Mouse (Mus musculus) liver, embryonic 15.5 days (tissue): ENCODE results near the gene Nup98. TPM values are rescaled to one million over a fixed set of nuclear protein-coding genes. Genes with fewer than 3 reads are reported as not detected.

Experiments
- ATAC-seq: fragments of 200-750 bp; cut with Nextera tagmentation; 2 replicates; pipeline ENCODE4 v1.8.0; 2017; ENCODE audit warnings: moderate number of reproducible peaks, mild to moderate bottlenecking, moderate library complexity; ENCODE audit not compliant: insufficient read depth
- H3K27ac ChIP-seq: fragments of 300-500 bp; sonication (generic); replicated peaks from 2 replicates; pipeline ENCODE4 v1.5.1; 2015; ENCODE audit warnings: mild to moderate bottlenecking, inconsistent platforms
- H3K27me3 ChIP-seq: fragments of 300-500 bp; sonication (generic); 2 replicates; pipeline ENCODE4 v1.6.1; 2015; ENCODE audit warnings: mild to moderate bottlenecking, inconsistent platforms
- H3K36me3 ChIP-seq: fragments of 300-500 bp; sonication (generic); replicated peaks from 2 replicates; pipeline ENCODE4 v1.6.1; 2015; ENCODE audit warnings: moderate library complexity, mild to moderate bottlenecking, inconsistent platforms
- H3K4me1 ChIP-seq: fragments of 300-500 bp; sonication (generic); replicated peaks from 2 replicates; pipeline ENCODE4 v1.6.1; 2015; ENCODE audit warnings: inconsistent platforms
- H3K4me2 ChIP-seq: fragments of 300-500 bp; sonication (generic); 2 replicates; pipeline ENCODE4 v1.6.1; 2015; ENCODE audit warnings: moderate library complexity, mild to moderate bottlenecking, inconsistent platforms
- H3K4me3 ChIP-seq: fragments of 300-500 bp; sonication (generic); replicated peaks from 2 replicates; pipeline ENCODE4 v1.5.1; 2015; ENCODE audit warnings: mild to moderate bottlenecking, inconsistent platforms
- H3K9ac ChIP-seq: fragments of 300-500 bp; sonication (generic); 2 replicates; pipeline ENCODE4 v1.6.1; 2015; ENCODE audit warnings: moderate library complexity, mild to moderate bottlenecking, inconsistent platforms
- H3K9me3 ChIP-seq: fragments of 300-500 bp; sonication (generic); replicated peaks from 2 replicates; pipeline ENCODE4 v1.6.1; 2016; ENCODE audit warnings: inconsistent platforms
- WGBS: fragments of 180-500 bp; shearing (Covaris S2); methylation state at CpG from one replicate; pipeline ENCODE4 v1.1.7; 2015; ENCODE audit warnings: mixed read lengths; ENCODE audit not compliant: insufficient replicate concordance; 5-methylcytosine and 5-hydroxymethylcytosine counted together
- polyA plus RNA-seq: library from polyadenylated mRNA; unstranded; fragments of >200 nt; fragmentation: Nextera tagmentation; extraction: Ambion mirVana; gene quantifications from 2 replicates; pipeline ENCODE4 v1.2.1, GENCODE M21; 2015

The Nup98 gene
- polyA plus RNA-seq, 1 experiment from 2014 or later: 13.4 TPM

DNA sequence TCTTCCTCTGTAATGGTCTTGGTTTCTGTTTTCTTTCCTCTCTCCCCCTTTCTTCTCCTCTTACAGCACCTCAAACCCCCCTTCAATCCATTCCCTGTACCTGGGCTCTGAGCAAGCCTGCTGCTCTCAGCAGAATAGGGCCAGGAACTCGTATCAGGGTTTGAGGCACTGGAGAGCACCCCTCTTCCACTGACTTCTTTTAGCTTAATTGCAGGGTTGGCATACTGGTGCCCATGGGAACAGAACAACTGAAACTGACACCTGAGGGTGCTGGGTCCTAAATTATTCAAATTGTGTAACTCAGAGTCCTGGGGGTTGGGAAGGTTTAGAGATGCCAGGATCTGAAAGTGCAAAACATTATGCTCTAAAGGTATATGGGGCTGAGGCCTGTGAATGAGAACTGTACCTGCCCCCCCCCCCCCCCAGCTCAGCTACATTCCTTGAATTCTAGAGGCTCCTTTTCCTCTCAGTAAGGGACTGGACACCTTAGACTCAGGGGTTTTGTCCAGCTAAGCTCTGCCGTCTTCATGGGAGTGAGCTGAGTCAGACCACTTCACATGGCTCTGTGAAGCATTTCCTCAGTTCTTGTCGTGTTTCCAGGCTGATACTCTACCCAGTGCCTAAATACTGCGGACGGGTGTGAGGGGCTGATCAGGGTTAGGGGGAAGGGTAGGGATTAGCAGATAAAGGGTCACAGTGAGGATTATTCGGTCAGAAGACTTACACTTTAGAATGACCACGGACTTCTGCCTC, 93.2 kb downstream of the Nup98 start, which contains the start of gene Chrna10:
Chrna10 (minus strand) TSS at position 250 of the 753 bp plus-strand sequence.
- H3K4me3 ChIP-seq: no peak within 1 kb of the TSS
- H3K27ac ChIP-seq: no peak within 1 kb of the TSS
- H3K36me3 ChIP-seq: peaks cover 37% of the 10 kb centered on the region
- no peaks in the 10 kb centered on the region for H3K9me3 ChIP-seq
- 43% methylated on average over 7 of the region's 7 CpGs for WGBS
- no peak within 1 kb of the TSS for H3K4me2 ChIP-seq
- ATAC-seq: no peak
- no peaks in the 10 kb centered on the region for H3K4me1 ChIP-seq
- no peak within 1 kb of the TSS for H3K9ac ChIP-seq
- no peaks in the 10 kb centered on the region for H3K27me3 ChIP-seq

DNA sequence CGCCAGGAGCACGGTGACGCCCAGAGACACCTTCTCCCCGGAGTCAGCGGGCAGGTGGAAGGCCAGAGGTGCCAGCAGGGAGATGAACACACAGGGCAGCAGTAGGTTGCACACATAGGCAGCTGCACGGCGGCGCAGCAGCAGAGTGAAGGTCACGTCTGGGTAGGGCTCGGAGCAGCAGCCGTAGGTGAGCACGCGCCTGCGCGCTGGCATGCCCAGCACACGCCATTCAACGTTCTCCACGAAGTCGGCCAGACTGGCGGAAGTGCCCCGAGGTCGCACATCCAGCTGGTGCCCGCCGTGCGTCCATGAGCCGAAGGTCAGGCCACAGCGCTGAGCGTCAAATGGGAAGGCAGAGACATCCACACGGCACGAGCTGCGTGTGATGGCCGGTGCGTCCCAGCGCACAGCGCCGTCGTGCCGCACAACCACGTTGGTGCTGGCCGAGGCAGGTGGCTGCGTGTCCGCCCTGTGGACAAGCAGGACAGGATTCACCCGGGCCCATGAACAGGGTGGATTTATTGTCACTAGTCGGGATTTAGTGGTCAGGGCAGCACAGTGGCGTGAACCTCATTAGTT, 96.7 kb downstream of the Nup98 start:
- WGBS: 68% methylated on average over 45 of the region's 45 CpGs
- no peaks in the 10 kb centered on the region for H3K27me3 ChIP-seq
- H3K9ac ChIP-seq: no peak overlapping the region
- H3K4me2 ChIP-seq: no peak overlapping the region
- ATAC-seq: no peak
- no peak overlapping the region for H3K27ac ChIP-seq
- no peaks in the 10 kb centered on the region for H3K4me1 ChIP-seq
- H3K36me3 ChIP-seq: 0 out of 2 replicates have a peak, but pooled peaks cover 2% of the 10 kb centered on the region
- no peaks in the 10 kb centered on the region for H3K9me3 ChIP-seq
- H3K4me3 ChIP-seq: no peak overlapping the region

DNA sequence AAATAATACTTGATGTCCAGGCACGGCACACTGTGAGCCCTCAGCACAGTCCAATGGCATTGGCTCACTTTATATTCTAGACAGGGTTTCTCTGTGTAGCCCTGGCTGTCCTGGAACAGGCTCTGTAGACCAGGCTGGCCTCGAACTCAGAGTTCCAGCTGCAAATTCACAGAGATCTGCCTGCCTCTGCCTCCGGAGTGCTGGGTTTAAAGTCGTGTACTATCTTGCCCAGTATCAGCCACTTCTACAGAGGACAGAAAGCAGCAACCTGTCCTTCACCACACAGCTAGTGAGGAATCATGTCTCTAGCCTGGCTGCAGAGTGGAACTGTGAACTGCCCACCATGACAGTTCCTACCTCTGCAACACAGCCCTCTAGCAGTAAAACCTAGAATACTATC, 100.2 kb downstream of the Nup98 start:
- Histone ChIP-seq H3K4me2 (no peak overlapping the region), H3K4me1 (peaks cover 6% of the 10 kb centered on the region; the same call in 1 of the 2 replicates), H3K36me3 (no peaks in the 10 kb centered on the region), H3K27ac (no peak overlapping the region), H3K4me3 (no peak overlapping the region), H3K9ac (no peak overlapping the region), H3K9me3 (no peaks in the 10 kb centered on the region), H3K27me3 (0 out of 2 replicates have a peak, but pooled peaks cover 6% of the 10 kb centered on the region)
- ATAC-seq: no peak
- 52% methylated on average over 4 of the region's 4 CpGs for WGBS

DNA sequence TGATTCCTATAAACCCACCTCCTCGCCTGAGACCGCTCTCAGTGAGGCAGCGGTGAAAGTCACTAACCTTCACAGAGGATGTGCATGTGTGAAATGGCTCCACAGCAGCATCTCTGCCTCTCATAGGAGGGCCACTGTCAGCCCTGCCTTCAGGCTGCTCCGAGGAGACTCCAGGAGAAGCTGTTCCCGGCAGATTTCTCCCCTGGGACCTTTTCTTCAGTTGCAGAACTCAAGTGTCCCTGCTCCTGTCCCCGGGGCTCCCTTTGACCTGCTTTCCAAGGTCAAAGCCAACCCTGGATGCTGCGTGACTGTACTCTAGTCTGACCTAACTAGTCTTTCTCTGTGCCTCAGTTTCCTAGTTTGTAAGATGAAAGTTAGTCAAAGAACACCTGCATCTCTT, 100.8 kb downstream of the Nup98 start, which contains the start of gene Art5:
Art5 (minus strand) TSS at position 319 of the 400 bp plus-strand sequence.
- Histone ChIP-seq H3K9ac (no peak within 1 kb of the TSS), H3K36me3 (no peaks in the 10 kb centered on the region), H3K27ac (no peak within 1 kb of the TSS), H3K4me1 (peaks cover 9% of the 10 kb centered on the region), H3K27me3 (0 out of 2 replicates have a peak, but pooled peaks cover 6% of the 10 kb centered on the region), H3K4me2 (no peak within 1 kb of the TSS), H3K9me3 (no peaks in the 10 kb centered on the region), H3K4me3 (no peak within 1 kb of the TSS)
- 72% methylated on average over 7 of the region's 7 CpGs for WGBS
- no peak for ATAC-seq

DNA sequence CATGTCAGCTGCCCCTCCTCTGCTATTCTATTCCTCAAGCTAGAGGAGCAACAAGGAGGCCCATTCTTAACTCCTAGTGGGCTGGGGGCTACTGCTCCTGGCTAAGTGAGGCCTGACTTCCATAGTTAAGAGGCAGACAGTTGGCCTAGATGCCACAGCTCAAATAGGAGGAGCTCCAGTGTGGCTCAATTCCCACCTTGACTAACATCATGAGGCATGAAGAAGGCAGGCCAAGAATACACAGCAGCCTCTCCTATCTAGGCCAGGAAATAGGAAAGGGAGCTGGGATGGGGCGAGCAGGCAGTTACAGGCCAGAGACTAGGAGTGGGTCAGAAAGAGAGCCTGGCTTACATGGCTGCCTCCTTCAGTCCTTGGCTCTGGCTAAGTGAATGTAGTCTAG, 101.8 kb downstream of the Nup98 start:
- no peak overlapping the region for H3K4me3 ChIP-seq
- H3K4me1 ChIP-seq: peaks cover 15% of the 10 kb centered on the region
- H3K36me3 ChIP-seq: no peaks in the 10 kb centered on the region
- WGBS: 51% methylated on average over 1 of the region's 1 CpGs
- no peak for ATAC-seq
- no peak overlapping the region for H3K9ac ChIP-seq
- 0 out of 2 replicates have a peak, but pooled peaks cover 6% of the 10 kb centered on the region for H3K27me3 ChIP-seq
- H3K9me3 ChIP-seq: no peaks in the 10 kb centered on the region
- no peak overlapping the region for H3K27ac ChIP-seq
- no peak overlapping the region for H3K4me2 ChIP-seq

DNA sequence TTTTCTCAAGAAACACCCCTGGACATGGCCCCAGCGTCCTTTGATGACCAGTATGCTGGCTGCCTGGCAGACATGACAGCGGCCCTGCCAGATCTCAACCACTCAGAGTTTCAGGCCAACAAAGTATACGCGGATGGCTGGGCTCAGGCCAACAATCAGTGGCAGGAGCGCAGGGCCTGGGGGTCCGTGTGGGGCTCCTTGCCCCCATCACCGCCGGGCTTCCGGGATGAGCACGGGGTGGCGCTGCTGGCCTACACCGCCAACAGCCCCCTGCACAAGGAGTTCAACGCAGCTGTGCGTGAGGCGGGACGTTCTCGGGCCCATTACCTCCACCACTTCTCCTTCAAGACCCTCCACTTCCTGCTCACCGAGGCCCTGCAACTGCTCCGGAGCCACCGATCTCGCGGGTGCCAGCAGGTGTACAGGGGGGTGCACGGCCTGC, 103.3 kb downstream of the Nup98 start:
- Histone ChIP-seq H3K9me3 (no peaks in the 10 kb centered on the region), H3K27ac (no peak overlapping the region), H3K4me3 (peak overlapping the region; percentile 32; the same call in 1 of the 2 replicates), H3K4me1 (peaks cover 28% of the 10 kb centered on the region), H3K4me2 (peak overlapping the region; percentile 59), H3K9ac (0 out of 2 replicates have a peak overlapping the region, but pooled peaks have one; percentile 11), H3K36me3 (no peaks in the 10 kb centered on the region), H3K27me3 (0 out of 2 replicates have a peak, but pooled peaks cover 6% of the 10 kb centered on the region)
- no peak for ATAC-seq
- 17% methylated on average over 23 of the region's 23 CpGs for WGBS

DNA sequence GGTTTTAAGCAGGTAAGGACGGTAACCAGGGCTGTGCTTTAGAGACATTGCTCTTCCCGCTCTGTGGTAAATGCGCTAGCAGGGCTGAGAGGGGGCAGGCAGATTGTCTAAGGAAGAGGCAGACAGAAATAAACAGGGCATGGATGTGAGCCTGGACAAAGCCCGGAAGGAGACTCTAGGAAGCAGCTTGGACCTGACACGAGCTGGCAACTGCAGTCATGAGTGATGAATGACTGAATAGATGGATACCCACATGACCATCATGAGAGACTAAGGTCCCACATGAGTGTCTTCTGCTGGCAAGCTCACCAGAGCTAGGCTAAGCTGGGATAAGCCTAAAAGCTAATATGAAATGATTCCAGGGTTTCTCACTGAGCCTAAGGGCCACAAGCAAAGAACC, 105.8 kb downstream of the Nup98 start:
- Histone ChIP-seq H3K9me3 (no peaks in the 10 kb centered on the region), H3K36me3 (no peaks in the 10 kb centered on the region), H3K4me3 (no peak overlapping the region), H3K9ac (no peak overlapping the region), H3K27ac (no peak overlapping the region), H3K27me3 (peaks cover 14% of the 10 kb centered on the region), H3K4me1 (peaks cover 43% of the 10 kb centered on the region), H3K4me2 (no peak overlapping the region)
- 62% methylated on average over 5 of the region's 5 CpGs for WGBS
- no peak for ATAC-seq

DNA sequence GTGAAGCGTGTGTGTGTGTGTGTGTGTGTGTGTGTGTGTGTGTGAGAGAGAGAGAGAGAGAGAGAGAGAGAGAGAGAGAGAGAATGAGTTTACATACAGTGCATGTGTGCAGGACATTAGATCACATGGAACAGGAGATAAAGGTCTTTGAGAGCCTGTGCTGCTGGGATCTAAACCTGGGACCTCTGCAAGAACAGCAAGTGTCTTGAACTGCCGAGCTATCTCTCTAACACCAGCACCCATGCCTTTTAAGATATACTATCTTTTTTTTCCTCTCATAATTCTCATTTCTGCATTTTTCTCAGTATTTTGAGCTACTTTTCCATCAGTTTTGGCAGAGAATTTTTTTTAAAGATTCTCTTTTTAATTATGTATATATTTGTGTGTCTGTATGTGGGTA, 106.4 kb downstream of the Nup98 start:
- H3K9ac ChIP-seq: no peak overlapping the region
- no peak overlapping the region for H3K27ac ChIP-seq
- WGBS: 22% methylated on average over 2 of the region's 2 CpGs
- H3K36me3 ChIP-seq: no peaks in the 10 kb centered on the region
- H3K4me3 ChIP-seq: no peak overlapping the region
- peaks cover 43% of the 10 kb centered on the region for H3K4me1 ChIP-seq
- H3K27me3 ChIP-seq: peaks cover 20% of the 10 kb centered on the region
- ATAC-seq: peak; percentile 54
- H3K9me3 ChIP-seq: no peaks in the 10 kb centered on the region
- H3K4me2 ChIP-seq: no peak overlapping the region

DNA sequence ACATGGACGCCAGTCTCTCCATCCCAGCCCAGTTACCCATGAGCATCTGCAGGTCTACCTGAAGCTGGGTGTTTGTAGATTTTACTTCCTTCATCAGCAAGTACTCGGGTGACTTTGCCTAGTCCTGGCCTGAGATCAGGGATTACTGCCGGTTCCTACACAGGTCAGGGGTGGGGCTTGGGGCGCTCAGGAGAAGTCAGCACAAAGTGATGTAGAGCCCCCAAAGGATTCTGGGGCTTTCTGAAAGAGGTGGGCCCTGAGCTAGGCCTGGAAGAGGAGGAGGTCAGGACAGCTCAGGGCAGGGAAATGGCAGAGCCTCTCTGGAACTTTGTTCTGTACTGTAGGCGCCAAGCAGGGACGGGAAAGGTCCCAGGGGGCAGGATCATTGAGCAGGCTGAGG, 107.3 kb downstream of the Nup98 start:
- H3K4me2 ChIP-seq: no peak overlapping the region
- no peak for ATAC-seq

DNA sequence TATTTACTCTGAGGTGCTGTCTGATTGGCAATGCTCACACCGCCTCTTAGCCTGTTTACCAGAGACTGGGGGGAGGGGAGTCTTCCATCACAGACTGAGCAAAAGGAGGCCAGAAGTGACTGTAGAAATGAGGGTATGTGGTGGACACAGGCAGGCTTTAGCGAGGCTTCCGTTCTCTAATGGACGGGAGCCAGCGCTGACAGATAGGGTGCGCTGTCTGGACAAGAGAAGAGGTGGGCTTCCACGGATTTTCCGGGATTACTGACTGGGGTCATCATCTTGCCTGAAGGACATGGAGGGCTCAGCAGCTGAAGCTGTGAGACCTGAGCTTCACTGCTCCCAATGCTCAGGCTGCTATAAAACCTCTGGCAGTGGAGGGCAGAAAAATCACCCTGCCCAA, 107.7 kb downstream of the Nup98 start:
- Histone ChIP-seq H3K36me3 (no peaks in the 10 kb centered on the region), H3K4me3 (no peak overlapping the region), H3K27me3 (peaks cover 28% of the 10 kb centered on the region), H3K4me2 (no peak overlapping the region), H3K9ac (no peak overlapping the region), H3K4me1 (peaks cover 43% of the 10 kb centered on the region), H3K27ac (no peak overlapping the region), H3K9me3 (no peaks in the 10 kb centered on the region)
- WGBS: 65% methylated on average over 8 of the region's 8 CpGs
- ATAC-seq: no peak

More for the DNA sequence above, 107.3 kb downstream of the Nup98 start:
- WGBS: 53% methylated on average over 6 of the region's 6 CpGs
- Histone ChIP-seq H3K9ac (no peak overlapping the region), H3K36me3 (no peaks in the 10 kb centered on the region), H3K4me1 (peaks cover 43% of the 10 kb centered on the region), H3K27me3 (peaks cover 27% of the 10 kb centered on the region), H3K9me3 (no peaks in the 10 kb centered on the region), H3K4me3 (no peak overlapping the region), H3K27ac (no peak overlapping the region)

DNA sequence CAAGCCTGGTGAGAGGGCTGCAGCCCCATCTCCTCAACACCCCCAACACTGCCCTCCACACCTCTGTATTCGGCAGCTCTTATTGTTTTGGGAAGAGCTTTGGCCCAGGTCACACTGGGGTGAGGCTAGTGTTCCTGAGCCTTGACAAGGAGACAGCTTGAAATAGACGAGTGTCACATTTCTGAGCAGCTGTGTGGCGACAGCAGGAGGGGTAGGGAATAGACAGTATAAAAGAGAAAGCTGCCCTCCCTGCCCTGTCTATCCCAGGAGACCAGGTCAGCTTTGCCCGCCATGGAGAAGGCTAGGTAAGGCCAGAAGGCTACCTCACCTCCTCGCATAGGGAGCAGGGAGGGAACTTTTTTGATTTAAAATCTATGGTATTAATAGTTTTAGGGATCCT, 108.5 kb downstream of the Nup98 start, which contains the start of gene Art1:
Art1 (plus strand) TSS at position 257 of the 400 bp plus-strand sequence.
- Histone ChIP-seq H3K27me3 (peaks cover 30% of the 10 kb centered on the region), H3K9ac (no peak within 1 kb of the TSS), H3K36me3 (no peaks in the 10 kb centered on the region), H3K4me2 (peak within 1 kb of the TSS; percentile 75), H3K4me3 (no peak within 1 kb of the TSS), H3K4me1 (peaks cover 37% of the 10 kb centered on the region), H3K9me3 (no peaks in the 10 kb centered on the region), H3K27ac (peak within 1 kb of the TSS; percentile 24; the same call in 1 of the 2 replicates)
- no peak for ATAC-seq
- WGBS: 54% methylated on average over 5 of the region's 5 CpGs
